Mouse (Mus musculus) layer of hippocampus, postnatal 36 days (tissue): Measurements from ENCODE around the gene Ccdc106. TPM values are rescaled to one million over a fixed set of nuclear protein-coding genes. Genes with fewer than 3 reads are reported as not detected.
"Not testable (repeated sequence)": the region's sequence is repeated elsewhere in the genome, so short reads cannot be mapped to it uniquely, and the experiment has no call there.

Source experiments
- DNase-seq, 2 experiments: peaks; one replicate each; pipeline ENCODE4 v3.0.0; 2022
- total RNA-seq, 2 experiments: library from RNA; stranded (reverse); gene quantifications; 2 replicates each; pipeline ENCODE4 v1.2.3; 2021

The Ccdc106 gene
- 10 to 100 TPM; 56.9 to 61.9 TPM for total RNA-seq

DNA sequence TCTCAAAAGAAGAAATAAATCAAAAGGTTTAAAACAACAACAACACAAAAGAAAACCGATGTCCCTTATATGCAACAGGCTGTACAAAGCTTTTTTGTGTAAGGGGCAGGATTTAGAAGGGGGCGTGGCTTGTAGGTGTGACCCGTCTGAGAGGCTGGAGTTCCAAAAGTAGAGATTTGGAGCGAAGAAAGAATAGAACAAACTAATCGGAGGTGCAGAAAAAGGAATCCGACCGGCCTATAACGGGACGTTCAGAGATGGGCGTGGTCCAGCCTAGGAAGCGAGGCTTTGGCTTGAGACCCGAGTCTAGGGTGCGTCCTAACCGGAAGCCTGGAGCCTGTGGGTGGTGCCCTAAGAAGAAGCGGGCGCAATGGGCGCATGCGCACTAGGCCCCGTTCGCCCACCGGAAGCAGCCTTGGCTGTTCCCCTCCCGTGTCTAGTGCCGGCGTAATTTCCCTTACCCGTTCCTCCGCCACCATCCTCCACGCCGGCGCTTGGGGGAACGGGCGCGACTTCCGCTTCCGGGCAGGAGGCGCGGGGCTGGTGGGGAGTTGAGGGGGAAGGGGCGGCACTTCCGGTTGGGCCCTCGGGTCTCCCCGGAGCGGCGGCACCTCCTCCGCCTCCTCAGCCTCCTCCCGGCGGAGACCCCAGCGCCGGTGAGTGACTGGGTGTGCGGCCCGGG lies at the start of gene Ccdc106, which contains the start of gene Zfp865:
TSS of gene Ccdc106 (plus strand) at position 554 of the 682 bp plus-strand sequence.
TSS of gene Zfp865 (plus strand) at position 377 of the 682 bp plus-strand sequence.
- DNase-seq: peak; percentile 99

DNA sequence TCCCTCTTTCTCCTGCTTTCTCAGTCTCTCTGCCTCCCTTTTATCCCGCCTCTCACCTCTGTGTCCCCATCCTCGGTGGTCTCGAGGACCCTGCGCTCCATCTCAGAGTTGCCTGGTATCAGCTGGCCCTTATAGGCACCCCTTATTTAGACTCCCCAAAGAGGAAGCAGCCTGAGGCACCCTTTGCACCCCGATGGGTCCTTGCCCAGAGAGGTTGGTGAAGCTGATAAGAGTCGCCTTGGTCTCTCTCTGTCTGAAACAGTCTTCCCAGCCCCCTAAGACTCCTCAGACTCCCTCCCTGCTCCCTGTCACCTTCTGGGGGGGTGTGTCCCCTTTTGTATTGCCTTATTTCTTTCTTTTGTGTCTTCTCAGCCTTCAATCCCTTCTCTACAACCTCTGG lies 49.3 kb upstream of the Ccdc106 start, which contains the start of gene Sbk3:
TSS of gene Sbk3 (minus strand) at position 101 of the 400 bp plus-strand sequence.
- no peak for DNase-seq

DNA sequence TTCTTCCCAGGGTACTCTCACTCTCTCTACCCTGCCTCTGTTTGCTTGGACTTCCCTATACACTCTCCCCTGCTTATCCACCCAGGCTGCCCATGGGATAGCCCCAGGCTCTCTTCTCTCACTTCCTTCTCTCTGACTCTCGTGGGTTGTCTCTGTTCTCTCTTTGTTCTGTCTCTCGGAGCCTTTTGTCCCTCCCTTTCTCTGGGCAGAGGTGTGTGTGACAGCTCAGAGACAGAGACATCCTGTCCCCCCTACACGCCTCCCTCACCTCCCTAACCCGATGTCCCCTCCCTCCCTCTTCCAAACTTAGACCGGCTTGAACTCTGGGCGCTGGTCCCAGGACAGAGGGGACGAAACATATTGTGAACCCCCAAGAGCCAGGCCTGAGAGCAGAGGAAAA lies 48.6 kb upstream of the Ccdc106 start:
- no peak for DNase-seq

DNA sequence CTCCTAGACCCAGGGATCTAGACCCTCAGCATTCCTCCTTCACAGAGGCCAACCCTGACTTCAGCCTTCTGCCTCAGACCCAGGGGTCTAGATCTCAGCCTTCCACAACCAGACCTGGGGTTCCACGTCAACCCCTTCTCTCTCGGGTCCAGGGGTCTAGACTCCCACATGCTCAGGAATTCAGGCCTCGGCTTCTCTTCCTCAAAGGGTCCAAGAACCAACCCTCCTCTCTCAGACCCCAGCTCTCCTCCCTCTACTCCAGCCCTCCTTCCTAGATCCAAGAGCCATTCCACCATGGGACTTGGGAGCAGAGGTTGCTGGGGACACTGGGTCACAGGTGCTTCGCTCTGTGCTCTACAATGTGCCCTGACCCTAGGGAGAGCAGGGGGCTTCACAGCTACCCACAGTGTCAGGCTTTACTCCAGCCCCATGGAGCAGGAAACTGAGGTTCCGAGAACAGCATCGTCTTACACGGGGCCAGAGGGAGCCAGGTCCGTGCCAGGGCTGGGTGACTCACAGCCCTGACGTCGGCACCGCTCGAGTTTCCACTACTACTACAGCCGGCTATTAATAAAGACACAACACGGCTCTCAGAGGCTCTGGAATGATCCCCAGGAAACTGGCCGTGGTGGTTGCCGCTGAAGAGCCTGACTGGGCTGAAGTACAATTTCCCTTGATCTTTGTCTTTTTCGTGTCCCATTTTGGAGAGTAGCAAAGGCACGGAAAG lies 47.9 kb upstream of the Ccdc106 start:
- no peak for DNase-seq

DNA sequence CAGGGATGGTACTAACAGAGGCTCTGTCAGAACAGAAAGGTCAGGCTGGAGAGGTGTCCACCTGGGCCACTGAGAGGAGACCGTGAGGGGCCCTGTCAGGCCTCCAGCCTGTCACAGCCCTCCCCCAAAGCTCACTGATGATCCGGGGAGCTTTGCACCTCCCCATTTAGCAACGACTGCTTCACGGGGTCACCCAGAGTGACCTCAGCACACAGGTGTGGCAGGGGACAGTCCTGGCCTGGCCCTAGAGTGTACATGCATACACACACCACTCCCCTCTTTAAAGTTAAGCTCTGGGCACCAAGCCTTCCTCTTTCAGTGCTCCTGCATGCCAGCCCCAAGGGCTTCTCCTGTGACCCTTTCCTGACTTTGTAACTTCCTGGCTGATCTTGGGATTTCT lies 44.9 kb upstream of the Ccdc106 start:
- no peak for DNase-seq

DNA sequence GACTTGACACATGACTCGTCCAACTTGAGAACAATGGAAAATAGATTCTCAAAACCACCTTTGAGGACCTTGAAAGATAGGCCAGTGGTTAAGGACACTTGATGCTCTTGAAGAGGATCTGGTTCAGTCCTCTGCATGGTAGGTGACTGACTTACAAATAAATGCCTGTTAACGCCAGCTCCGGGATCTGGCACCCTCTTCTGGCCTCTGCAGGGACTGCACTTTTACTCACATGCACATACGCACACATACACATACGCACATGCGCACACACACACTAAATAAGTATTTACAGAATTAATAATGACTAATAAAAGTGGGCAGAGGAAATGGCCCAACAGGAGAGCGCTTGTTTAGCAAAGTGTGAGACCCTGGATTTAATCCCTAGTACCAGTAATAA lies 43.5 kb upstream of the Ccdc106 start:
- DNase-seq: no peak

DNA sequence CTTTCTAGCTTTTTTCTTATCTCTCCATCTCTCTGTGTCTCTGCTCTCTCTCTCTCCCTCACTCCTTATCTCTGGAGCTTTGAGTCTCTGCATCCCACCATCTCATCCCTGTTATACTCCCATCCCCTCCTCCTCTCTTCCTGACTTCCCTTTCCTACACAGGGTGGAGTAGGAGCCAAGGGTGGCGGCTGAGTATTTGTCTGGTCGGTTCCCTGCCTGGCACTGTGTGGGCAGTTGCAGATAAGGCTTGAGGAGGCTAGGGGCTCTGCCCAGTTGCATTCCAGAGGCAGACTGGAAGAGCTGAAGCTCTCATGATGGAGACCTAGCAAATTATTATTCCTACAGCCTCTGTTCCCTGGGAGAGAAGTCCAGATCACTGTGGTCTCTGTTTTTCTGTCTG lies 32.1 kb upstream of the Ccdc106 start:
- DNase-seq: no peak

DNA sequence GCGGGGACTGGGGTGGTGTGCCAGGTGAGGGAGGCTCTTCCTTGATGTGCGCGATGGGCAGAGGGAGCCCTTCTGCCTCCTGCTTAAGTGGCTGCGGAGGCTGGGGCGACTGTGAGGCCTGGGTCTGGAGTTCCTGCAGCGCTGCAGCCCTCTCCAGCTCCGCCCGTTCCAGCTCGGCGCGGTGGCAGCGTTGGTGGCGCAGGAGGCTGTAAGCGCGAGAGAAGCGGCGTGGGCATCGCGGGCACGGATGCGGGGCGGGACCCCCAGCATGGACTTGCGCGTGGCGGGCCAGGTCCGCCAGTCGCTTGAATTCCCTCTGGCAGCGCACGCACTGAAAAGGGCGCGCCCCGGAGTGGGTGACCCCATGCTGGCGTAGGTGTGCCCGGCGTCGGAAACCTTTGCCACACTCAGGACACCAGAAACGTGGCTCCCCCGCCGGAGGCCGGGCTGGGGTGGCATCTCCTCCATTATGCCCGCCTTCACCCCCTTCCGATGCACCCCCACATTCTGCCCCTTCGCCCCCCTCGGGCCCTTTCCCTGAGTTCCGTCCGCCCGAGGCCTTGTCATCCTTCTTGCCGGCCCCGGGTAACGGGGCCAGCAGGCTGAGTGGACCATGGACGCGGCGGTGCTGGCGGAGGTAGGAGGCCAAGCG lies 26.9 kb upstream of the Ccdc106 start:
- no peak for DNase-seq

DNA sequence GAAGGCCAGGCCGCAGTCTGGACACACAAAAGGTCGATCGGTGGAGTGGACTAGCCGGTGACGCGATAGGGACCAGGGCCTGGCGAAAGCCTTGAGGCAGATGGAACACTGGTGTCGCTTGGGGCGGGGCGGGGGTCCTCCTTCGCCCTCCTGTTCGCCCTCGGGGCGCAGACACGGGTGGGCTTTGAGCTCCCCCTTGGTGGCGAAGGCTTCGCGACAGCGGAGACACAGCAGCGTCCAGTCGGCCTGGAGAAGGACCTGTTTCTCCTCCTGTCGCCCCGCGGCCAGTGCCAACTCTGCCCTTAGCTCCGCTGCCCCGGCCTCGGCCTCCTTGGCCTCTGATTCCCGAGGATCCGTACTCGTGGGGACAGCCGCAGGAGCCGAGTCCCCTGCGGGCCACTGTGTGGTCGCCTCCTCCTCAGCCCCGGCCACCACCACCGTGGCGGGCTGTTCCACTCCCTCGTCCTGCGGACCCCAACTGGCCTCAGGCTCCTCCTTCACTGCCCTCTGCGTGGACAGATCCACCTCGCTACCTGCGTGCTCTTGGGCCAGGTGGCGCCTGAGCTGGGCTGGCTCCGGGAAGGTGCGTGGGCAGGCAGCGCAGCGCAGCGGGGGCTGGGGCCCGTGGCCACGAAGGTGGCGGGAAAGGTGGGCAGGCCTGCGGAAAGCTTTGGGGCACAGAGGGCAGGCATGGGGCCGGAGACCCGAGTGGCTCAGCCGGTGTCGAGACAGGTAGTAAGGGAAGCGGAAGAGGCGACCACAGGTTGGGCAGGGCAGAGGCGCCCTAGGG lies 26.2 kb upstream of the Ccdc106 start:
- no peak for DNase-seq

DNA sequence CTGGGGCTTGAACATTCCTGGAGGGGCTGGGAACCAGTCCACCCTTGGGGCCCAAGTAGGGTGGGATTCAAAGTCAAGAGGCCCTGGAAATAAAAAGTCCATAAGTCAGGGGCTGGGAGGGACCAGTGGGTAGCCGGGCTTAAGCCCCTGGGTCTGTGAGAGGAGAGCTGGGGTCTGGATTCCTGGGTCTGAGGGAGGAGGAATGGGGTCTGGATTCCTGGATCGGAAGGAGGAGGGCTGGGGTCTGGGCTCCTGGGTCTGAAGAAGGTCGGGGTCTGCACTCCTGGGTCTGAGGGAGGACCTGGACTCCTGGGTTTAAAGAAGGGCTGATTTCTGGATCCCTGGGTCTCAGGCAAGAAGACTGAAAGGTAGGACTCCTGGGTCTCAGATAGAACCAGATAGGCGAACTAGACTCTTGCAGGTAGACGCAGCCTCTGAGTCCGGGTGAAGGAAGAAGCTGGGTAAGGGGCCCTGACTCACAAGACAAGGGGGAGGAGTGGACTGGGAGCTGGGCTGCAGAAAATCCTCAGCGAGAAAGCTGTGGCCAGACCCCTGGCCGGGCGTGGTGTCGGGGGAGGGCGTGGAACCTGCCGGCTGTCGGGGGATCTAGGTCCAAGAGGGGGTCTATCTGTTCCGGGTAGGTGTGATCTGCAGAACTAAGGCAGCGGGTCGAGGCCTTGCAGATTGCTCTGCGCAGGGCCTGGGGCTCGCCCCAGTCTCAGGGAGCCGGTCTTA lies 24.9 kb upstream of the Ccdc106 start:
- no peak for DNase-seq

DNA sequence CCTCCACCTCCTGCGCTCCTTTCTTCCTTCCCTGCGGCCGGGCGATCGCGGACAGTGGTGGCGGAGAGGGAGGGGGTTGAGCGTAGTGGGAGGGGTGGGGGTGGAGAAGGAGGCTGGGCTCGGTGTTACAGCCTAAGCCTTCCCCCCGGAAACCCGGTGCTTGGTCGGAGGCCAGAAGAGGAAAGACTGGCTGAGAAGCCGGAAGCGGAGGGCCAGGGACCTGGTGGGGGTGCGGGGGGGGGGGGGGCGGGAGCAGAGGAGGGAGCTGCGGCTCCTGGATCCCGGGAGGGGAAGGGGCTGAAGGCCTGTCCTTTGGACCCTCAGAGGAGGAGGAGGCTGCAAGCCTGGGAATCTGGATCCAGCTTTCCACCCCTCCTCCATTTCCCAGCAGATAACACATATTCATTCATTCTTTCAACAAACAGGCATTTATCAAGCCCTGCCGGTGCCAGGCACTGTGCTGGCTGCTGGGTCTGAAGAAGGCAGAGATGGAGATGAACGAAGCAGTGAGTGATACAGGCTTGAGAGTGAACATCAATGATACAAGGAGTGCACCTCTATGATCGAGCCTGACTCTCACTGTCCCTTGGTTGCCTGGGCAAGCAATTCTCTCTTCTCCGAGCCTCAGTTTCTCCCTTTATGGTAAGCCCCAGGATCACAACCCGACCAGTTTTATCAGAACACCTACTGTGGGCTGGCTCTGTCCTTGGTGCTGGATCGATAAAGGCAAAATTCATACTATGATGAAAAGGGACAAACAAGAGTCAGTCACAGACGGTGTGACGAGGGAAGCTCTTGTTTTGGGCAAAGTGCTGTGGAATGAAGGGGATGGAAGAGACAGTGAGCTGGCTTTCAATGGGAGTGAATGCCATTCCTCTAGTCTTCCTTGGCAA lies 24.1 kb upstream of the Ccdc106 start, which contains the start of gene Zfp579:
TSS of gene Zfp579 (minus strand) at position 156 of the 893 bp plus-strand sequence.
- peak; percentile 91 to 93 for DNase-seq

DNA sequence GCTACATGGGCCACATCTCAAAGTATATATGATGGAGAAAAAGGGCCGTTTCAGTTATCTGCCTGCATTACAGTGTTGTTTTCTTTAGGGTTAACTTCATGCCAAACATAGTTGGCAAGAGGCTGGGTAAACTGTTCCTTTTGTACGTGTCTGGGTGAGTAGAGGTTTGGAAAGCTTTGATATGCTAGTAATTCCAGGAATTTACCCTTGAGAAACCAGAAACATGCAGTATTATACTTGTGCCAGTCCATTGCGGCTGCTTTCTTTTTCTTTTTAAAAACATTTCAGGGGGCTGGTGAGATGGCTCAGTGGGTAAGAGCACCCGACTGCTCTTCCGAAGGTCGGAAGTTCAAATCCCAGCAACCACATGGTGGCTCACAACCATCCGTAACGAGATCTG lies 23.4 kb upstream of the Ccdc106 start:
- no peak for DNase-seq

DNA sequence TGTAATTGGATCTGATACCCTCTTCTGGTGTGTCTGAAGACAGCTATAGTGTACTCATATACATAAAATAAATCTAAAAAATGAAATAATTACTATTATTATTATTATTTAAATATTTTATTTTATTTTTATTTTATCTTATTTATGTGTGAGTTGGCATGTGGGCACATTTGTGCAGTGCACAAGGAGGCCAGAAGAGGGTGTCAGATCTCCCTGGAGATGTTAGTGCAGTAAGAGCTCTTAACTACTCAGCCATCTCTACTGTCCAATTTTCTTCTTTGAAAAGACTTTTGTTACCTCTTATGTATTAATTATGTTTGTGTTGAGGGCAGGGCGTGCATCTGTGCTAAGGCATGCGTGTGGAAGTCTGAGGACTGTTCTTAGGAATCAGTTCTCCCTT lies 20.5 kb upstream of the Ccdc106 start:
- DNase-seq: no peak

DNA sequence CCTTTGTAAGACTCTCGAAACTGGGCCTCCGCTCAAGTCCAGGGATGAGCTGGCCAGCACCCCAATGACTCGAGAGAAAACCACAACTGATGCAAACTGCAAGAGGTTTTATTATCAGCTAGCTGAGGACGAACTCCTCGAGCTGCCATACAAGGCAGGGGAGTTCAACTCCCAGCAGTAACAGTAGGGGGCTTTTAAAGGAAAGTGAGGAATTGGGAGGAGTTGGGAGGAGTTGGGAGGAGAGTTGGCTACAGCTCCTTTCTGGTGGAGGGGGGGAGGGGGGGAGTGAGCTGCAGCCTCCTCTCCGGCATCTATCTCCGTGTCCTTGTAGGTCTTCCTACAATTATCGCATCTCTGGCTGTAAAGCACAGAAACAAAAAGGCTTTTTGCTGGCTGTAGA lies 17.5 kb upstream of the Ccdc106 start:
- DNase-seq: not testable (repeated sequence)

DNA sequence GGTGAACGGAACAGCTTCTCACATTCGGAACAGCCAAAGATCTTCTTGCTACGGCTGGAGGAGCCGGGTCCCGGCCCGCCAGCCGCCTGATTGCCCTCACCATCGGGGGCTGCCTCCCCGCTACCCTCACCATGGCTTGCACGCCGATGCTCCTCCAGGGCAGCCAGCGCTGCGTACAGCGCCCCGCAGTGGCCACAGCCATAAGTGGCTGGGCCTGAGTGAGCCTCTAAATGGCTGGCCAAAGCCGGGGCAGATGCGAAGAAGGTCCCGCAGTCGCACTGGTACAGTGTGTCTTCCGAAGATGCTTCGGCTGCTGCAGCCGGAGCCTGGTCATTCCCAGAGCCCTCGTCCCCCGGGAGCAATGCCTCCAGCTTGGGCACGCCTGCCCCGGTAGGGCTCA lies 12.1 kb upstream of the Ccdc106 start:
- no peak for DNase-seq

DNA sequence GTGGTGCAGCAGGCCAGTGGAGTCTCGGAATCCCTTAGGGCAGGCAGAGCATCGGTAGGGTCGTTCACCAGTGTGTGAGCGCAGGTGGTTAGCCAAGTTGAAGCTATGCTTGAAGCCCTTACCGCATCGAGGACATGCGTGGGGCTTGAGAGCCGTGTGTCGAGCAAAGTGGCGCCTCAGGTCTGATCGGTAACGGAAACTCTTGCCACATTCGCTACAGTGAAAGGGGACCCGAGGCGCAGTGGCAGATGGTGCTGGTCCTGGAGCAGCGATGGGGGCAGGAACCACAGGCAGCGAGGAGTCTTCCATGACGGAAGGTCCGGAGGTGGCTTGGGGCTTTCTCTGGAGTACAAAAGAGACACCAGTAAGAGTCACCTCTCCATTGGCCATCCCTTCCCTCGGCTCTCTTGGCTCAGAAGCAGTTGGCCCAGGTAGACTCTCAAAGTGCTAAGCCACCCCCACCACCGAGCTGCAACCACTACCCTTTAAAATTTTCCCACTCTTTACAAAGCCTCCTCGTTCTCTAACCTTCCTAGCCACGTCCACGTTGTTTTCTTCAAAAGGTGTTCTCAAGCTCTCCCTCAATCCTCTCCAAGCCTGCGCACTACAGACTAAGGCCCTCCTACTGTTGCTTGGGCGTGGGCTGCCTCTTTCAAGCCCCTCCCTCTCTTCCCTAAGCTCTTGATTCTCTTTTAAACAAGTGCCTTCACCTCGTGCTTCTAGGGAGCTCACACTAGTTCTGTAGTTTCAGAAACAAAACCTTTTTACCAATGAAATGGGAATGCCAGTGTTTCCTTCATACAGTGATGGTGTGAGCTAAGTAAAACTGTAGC lies 7.5 kb upstream of the Ccdc106 start:
- no peak for DNase-seq

DNA sequence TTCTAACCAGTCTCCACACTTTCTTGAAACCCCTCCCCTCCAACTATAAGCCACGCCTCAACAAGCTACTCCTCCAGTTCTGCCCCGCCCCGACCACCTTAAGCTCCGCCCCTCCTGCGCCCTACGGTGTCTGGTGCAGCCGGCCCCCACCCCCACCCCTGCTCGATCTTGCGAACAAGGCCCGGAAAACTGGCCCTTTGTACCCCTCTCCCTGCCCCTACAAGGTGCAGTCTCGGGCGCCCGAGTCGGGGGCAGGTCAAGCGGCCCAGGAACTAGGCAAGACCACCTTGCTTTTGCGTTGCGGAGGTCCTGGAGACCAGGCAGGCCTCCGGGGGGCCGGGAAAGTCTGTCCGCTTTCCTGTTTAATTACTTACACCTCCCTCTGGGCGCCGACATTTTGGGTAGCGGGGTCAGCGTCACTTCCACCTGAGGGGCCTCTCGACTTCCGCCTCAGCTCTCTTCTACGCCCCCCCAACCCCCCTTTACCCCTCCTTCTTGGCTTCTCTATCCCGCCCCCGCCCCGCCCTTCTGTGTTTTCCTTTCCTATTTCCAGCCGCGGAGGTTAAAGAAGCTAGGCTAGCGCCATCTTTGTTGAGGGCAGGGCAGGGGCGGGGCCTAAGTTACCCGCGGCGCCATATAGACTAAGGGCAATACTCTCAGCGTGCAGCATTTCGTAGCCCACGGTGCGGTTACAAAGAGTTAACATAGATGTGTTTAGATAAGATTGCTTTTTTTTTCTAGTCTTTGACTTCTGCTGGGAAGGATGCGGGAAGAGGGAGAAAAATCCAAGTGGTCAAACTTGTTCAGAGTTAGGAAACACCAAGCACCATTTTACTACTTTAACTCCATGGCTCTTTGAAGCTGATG lies 5.9 kb upstream of the Ccdc106 start, which contains the start of the genes Zfp524 and Fiz1:
TSS of gene Zfp524 (plus strand) at position 165 of the 867 bp plus-strand sequence.
TSS of gene Fiz1 (minus strand) at position 447 of the 867 bp plus-strand sequence.
- DNase-seq: peak; percentile 95
